Mouse (Mus musculus) heart, embryonic 11.5 days (tissue): Measurements from ENCODE around the gene Gpc6. TPM values are rescaled to one million over a fixed set of nuclear protein-coding genes. Genes with fewer than 3 reads are reported as not detected.

Source experiments
- ATAC-seq: fragments of 200-750 bp; cut with Nextera tagmentation; replicated peaks from 2 replicates; pipeline ENCODE4 v1.8.0; 2017; ENCODE audit warnings: moderate library complexity; ENCODE audit not compliant: insufficient number of reproducible peaks, low FRiP score, low TSS enrichment
- H3K27ac ChIP-seq: fragments of 300-500 bp; sonication (generic); 2 replicates; pipeline ENCODE4 v1.5.1; 2014; ENCODE audit warnings: mild to moderate bottlenecking, low read depth, low read length
- H3K27me3 ChIP-seq: fragments of 300-500 bp; sonication (generic); 2 replicates; pipeline ENCODE4 v1.6.1; 2014; ENCODE audit warnings: mild to moderate bottlenecking, low read length, mixed read lengths; ENCODE audit not compliant: control insufficient read depth, insufficient read depth
- H3K36me3 ChIP-seq: fragments of 300-500 bp; sonication (generic); 2 replicates; pipeline ENCODE4 v1.6.1; 2014; ENCODE audit warnings: mild to moderate bottlenecking, low read length, moderate library complexity, mixed read lengths; ENCODE audit not compliant: control insufficient read depth, insufficient read depth
- H3K4me1 ChIP-seq: fragments of 300-500 bp; sonication (generic); 2 replicates; pipeline ENCODE4 v1.6.1; 2014; ENCODE audit warnings: low read length; ENCODE audit not compliant: control insufficient read depth, insufficient read depth
- H3K4me2 ChIP-seq: fragments of 300-500 bp; sonication (generic); 2 replicates; pipeline ENCODE4 v1.6.1; 2014; ENCODE audit warnings: mild to moderate bottlenecking, moderate library complexity
- H3K4me3 ChIP-seq: fragments of 300-500 bp; sonication (generic); 2 replicates; pipeline ENCODE4 v1.5.1; 2014; ENCODE audit warnings: low read depth, low read length
- H3K9ac ChIP-seq: fragments of 300-500 bp; sonication (generic); 2 replicates; pipeline ENCODE4 v1.6.1; 2014; ENCODE audit warnings: mild to moderate bottlenecking, low read depth, low read length, moderate library complexity
- H3K9me3 ChIP-seq: fragments of 300-500 bp; sonication (generic); replicated peaks from 2 replicates; pipeline ENCODE4 v1.6.1; 2016; ENCODE audit warnings: low read length; ENCODE audit not compliant: control insufficient read depth
- WGBS: fragments of 180-500 bp; shearing (Covaris S2); extraction: QIAGEN DNeasy Blood & Tissue Kit; methylation state at CpG from one replicate; pipeline ENCODE4 v1.1.7; 2014; ENCODE audit not compliant: insufficient replicate concordance; 5-methylcytosine and 5-hydroxymethylcytosine counted together
- polyA plus RNA-seq: library from polyadenylated mRNA; unstranded; fragments of >200 nt; fragmentation: Nextera tagmentation; extraction: Ambion mirVana; gene quantifications from 2 replicates; pipeline ENCODE4 v1.2.1, GENCODE M21; 2014

Gpc6 gene
- polyA plus RNA-seq, 1 experiment from 2014 or later: 14.3 TPM

GRCm38 (mm10) chr14:117651271-117651670 lies 726.2 kb downstream of the Gpc6 start:
- Histone ChIP-seq H3K36me3 (no peaks in the 10 kb centered on the region), H3K9ac (no peak overlapping the region), H3K9me3 (no peaks in the 10 kb centered on the region), H3K4me1 (peaks cover 6% of the 10 kb centered on the region), H3K4me2 (no peak overlapping the region), H3K4me3 (no peak overlapping the region), H3K27ac (no peak overlapping the region), H3K27me3 (0 out of 2 replicates have a peak, but pooled peaks cover 4% of the 10 kb centered on the region)
- 53% methylated on average over 4 of the region's 4 CpGs for WGBS
- no peak for ATAC-seq

- ATAC-seq: no peak
- no peaks in the 10 kb centered on the region for H3K36me3 ChIP-seq
These were observed 726.8 kb downstream of the Gpc6 start for GRCm38 (mm10) chr14:117651938-117652337.

GRCm38 (mm10) chr14:117655382-117655781 lies 730.3 kb downstream of the Gpc6 start:
- ATAC-seq: no peak
- H3K4me1 ChIP-seq: no peaks in the 10 kb centered on the region
- no peak overlapping the region for H3K4me2 ChIP-seq
- no peaks in the 10 kb centered on the region for H3K27me3 ChIP-seq
- H3K9me3 ChIP-seq: no peaks in the 10 kb centered on the region
- H3K9ac ChIP-seq: no peak overlapping the region
- WGBS: 78% methylated on average over 6 of the region's 6 CpGs
- H3K36me3 ChIP-seq: no peaks in the 10 kb centered on the region
- H3K4me3 ChIP-seq: no peak overlapping the region
- H3K27ac ChIP-seq: no peak overlapping the region

More at GRCm38 (mm10) chr14:117651938-117652337, 726.8 kb downstream of the Gpc6 start:
- 67% methylated on average over 2 of the region's 2 CpGs for WGBS
- Histone ChIP-seq H3K9ac (no peak overlapping the region), H3K9me3 (no peaks in the 10 kb centered on the region), H3K27me3 (0 out of 2 replicates have a peak, but pooled peaks cover under 1% of the 10 kb centered on the region), H3K4me1 (peaks cover 6% of the 10 kb centered on the region), H3K27ac (no peak overlapping the region), H3K4me3 (no peak overlapping the region), H3K4me2 (no peak overlapping the region)

GRCm38 (mm10) chr14:117659198-117659761 lies 734.2 kb downstream of the Gpc6 start:
- Histone ChIP-seq H3K27me3 (no peaks in the 10 kb centered on the region), H3K27ac (no peak overlapping the region), H3K9me3 (no peaks in the 10 kb centered on the region), H3K4me3 (no peak overlapping the region), H3K9ac (no peak overlapping the region), H3K36me3 (no peaks in the 10 kb centered on the region), H3K4me1 (no peaks in the 10 kb centered on the region), H3K4me2 (no peak overlapping the region)
- ATAC-seq: no peak
- WGBS: 83% methylated on average over 8 of the region's 8 CpGs

GRCm38 (mm10) chr14:117662261-117662660 lies 737.1 kb downstream of the Gpc6 start:
- H3K27me3 ChIP-seq: no peaks in the 10 kb centered on the region
- 82% methylated on average over 4 of the region's 4 CpGs for WGBS
- no peak for ATAC-seq

GRCm38 (mm10) chr14:117664796-117665195 lies 739.7 kb downstream of the Gpc6 start:
- no peaks in the 10 kb centered on the region for H3K36me3 ChIP-seq

More at GRCm38 (mm10) chr14:117662261-117662660, 737.1 kb downstream of the Gpc6 start:
- H3K27ac ChIP-seq: no peak overlapping the region
- no peak overlapping the region for H3K4me3 ChIP-seq
- H3K4me1 ChIP-seq: no peaks in the 10 kb centered on the region
- H3K4me2 ChIP-seq: no peak overlapping the region
- H3K9ac ChIP-seq: no peak overlapping the region
- no peaks in the 10 kb centered on the region for H3K36me3 ChIP-seq
- H3K9me3 ChIP-seq: no peaks in the 10 kb centered on the region

GRCm38 (mm10) chr14:117666126-117666525 lies 741.0 kb downstream of the Gpc6 start:
- no peak for ATAC-seq
- Histone ChIP-seq H3K9ac (no peak overlapping the region), H3K27me3 (no peaks in the 10 kb centered on the region), H3K4me2 (no peak overlapping the region), H3K4me3 (no peak overlapping the region), H3K36me3 (no peaks in the 10 kb centered on the region), H3K9me3 (no peaks in the 10 kb centered on the region), H3K27ac (no peak overlapping the region), H3K4me1 (no peaks in the 10 kb centered on the region)
- WGBS: 87% methylated on average over 2 of the region's 2 CpGs

More at GRCm38 (mm10) chr14:117664796-117665195, 739.7 kb downstream of the Gpc6 start:
- Histone ChIP-seq H3K27ac (no peak overlapping the region), H3K27me3 (no peaks in the 10 kb centered on the region), H3K9me3 (no peaks in the 10 kb centered on the region), H3K9ac (no peak overlapping the region), H3K4me3 (no peak overlapping the region), H3K4me2 (no peak overlapping the region), H3K4me1 (no peaks in the 10 kb centered on the region)
- 85% methylated on average over 4 of the region's 4 CpGs for WGBS
- no peak for ATAC-seq

- H3K4me3 ChIP-seq: no peak overlapping the region
- H3K36me3 ChIP-seq: no peaks in the 10 kb centered on the region
- H3K27me3 ChIP-seq: no peaks in the 10 kb centered on the region
- H3K27ac ChIP-seq: no peak overlapping the region
- no peaks in the 10 kb centered on the region for H3K9me3 ChIP-seq
- no peak for ATAC-seq
- H3K4me1 ChIP-seq: no peaks in the 10 kb centered on the region
- H3K4me2 ChIP-seq: no peak overlapping the region
- WGBS: 83% methylated on average over 7 of the region's 7 CpGs
- H3K9ac ChIP-seq: no peak overlapping the region
These were observed 748.4 kb downstream of the Gpc6 start for GRCm38 (mm10) chr14:117673541-117673940.

- Histone ChIP-seq H3K4me1 (no peaks in the 10 kb centered on the region), H3K4me2 (no peak overlapping the region), H3K9ac (no peak overlapping the region), H3K9me3 (no peaks in the 10 kb centered on the region), H3K27me3 (no peaks in the 10 kb centered on the region), H3K4me3 (no peak overlapping the region), H3K36me3 (no peaks in the 10 kb centered on the region), H3K27ac (no peak overlapping the region)
- WGBS: 72% methylated on average over 3 of the region's 3 CpGs
- ATAC-seq: no peak
These were observed 749.4 kb downstream of the Gpc6 start for GRCm38 (mm10) chr14:117674482-117674881.
